Mouse (Mus musculus): ENCODE data around the gene Stam. TPM values are rescaled to one million over a fixed set of nuclear protein-coding genes. Genes with fewer than 3 reads are reported as not detected.
"Not testable (repeated sequence)": the region's sequence is repeated elsewhere in the genome, so short reads cannot be mapped to it uniquely, and the experiment has no call there.

Gene Stam
- polyA plus RNA-seq, 1 experiment from 2014 or later: 125 TPM

- Histone ChIP-seq H3K9ac (no peak overlapping the region), H3K4me2 (no peak overlapping the region), H3K27me3 (no peaks in the 10 kb centered on the region), H3K27ac (replicated peaks) (no peak overlapping the region), H3K4me1 (replicated peaks) (no peaks in the 10 kb centered on the region), H3K9me3 (no peaks in the 10 kb centered on the region), H3K4me3 (no peak overlapping the region), H3K36me3 (no peaks in the 10 kb centered on the region)
- WGBS: 77% methylated on average over 2 of the region's 2 CpGs
- ATAC-seq (ENCODE audit: low FRiP score, low read depth): no peak
Measured at GRCm38 (mm10) chr2:14065704-14066650, 7.9 kb upstream of the Stam start.

- H3K4me2 ChIP-seq: no peak overlapping the region
- no peak overlapping the region for H3K27ac ChIP-seq (replicated peaks)
- H3K4me3 ChIP-seq: no peak overlapping the region
- H3K9me3 ChIP-seq: no peaks in the 10 kb centered on the region
- WGBS: 96% methylated on average over 2 of the region's 2 CpGs
- no peak for ATAC-seq (ENCODE audit: low FRiP score, low read depth)
- H3K27me3 ChIP-seq: no peaks in the 10 kb centered on the region
- no peak overlapping the region for H3K9ac ChIP-seq
- H3K36me3 ChIP-seq: no peaks in the 10 kb centered on the region
- peaks cover 5% of the 10 kb centered on the region; the same call in 1 of the 2 replicates for H3K4me1 ChIP-seq (replicated peaks)
Measured at GRCm38 (mm10) chr2:14069027-14069426, 4.9 kb upstream of the Stam start.

GRCm38 (mm10) chr2:14070466-14070865 is 3.4 kb upstream of the Stam start:
- ATAC-seq (ENCODE audit: low FRiP score, low read depth): no peak
- 84% methylated on average over 8 of the region's 8 CpGs for WGBS
- no peak overlapping the region for H3K9ac ChIP-seq

GRCm38 (mm10) chr2:14073008-14073361 is 913 bp upstream of the Stam start:
- no peak for ATAC-seq (ENCODE audit: low FRiP score, low read depth)

More at GRCm38 (mm10) chr2:14070466-14070865, 3.4 kb upstream of the Stam start:
- Histone ChIP-seq H3K9me3 (no peaks in the 10 kb centered on the region), H3K4me2 (no peak overlapping the region), H3K4me3 (no peak overlapping the region), H3K27me3 (no peaks in the 10 kb centered on the region), H3K27ac (replicated peaks) (no peak overlapping the region), H3K36me3 (no peaks in the 10 kb centered on the region), H3K4me1 (replicated peaks) (peaks cover 13% of the 10 kb centered on the region)

GRCm38 (mm10) chr2:14074221-14074901 is 463 bp downstream of the Stam start:
- H3K27me3 ChIP-seq: no peaks in the 10 kb centered on the region
- H3K9ac ChIP-seq: peak overlapping the region; percentile 96
- H3K4me3 ChIP-seq: peak overlapping the region; percentile 70
- under 1% methylated on average over 38 of the region's 38 CpGs for WGBS
- H3K4me2 ChIP-seq: peak overlapping the region; percentile 57
- peak overlapping the region; percentile 99 for H3K27ac ChIP-seq (replicated peaks)
- peaks cover 22% of the 10 kb centered on the region for H3K4me1 ChIP-seq (replicated peaks)
- H3K9me3 ChIP-seq: no peaks in the 10 kb centered on the region
- H3K36me3 ChIP-seq: no peaks in the 10 kb centered on the region
- no peak; the same call in 1 of the 2 replicates for ATAC-seq (ENCODE audit: low FRiP score, low read depth)

More at GRCm38 (mm10) chr2:14073008-14073361, 913 bp upstream of the Stam start:
- Histone ChIP-seq H3K36me3 (no peaks in the 10 kb centered on the region), H3K9ac (peak overlapping the region; percentile 96), H3K4me2 (peak overlapping the region; percentile 57), H3K4me3 (peak overlapping the region; percentile 70), H3K4me1 (replicated peaks) (peaks cover 22% of the 10 kb centered on the region), H3K9me3 (no peaks in the 10 kb centered on the region), H3K27ac (replicated peaks) (peak overlapping the region; percentile 99), H3K27me3 (no peaks in the 10 kb centered on the region)
- 23% methylated on average over 8 of the region's 8 CpGs for WGBS

- not testable (repeated sequence) for H3K9ac ChIP-seq; H3K27ac ChIP-seq (replicated peaks); ATAC-seq (ENCODE audit: low FRiP score, low read depth); H3K36me3 ChIP-seq; H3K4me2 ChIP-seq; H3K27me3 ChIP-seq; H3K4me3 ChIP-seq; H3K9me3 ChIP-seq
- 94% methylated on average over 9 of the region's 9 CpGs for WGBS
- peaks cover 18% of the 10 kb centered on the region for H3K4me1 ChIP-seq (replicated peaks)
Measured at GRCm38 (mm10) chr2:14078527-14078926, 4.6 kb downstream of the Stam start.

GRCm38 (mm10) chr2:14100533-14100932 is 26.6 kb downstream of the Stam start:
- H3K4me2 ChIP-seq: no peak overlapping the region

GRCm38 (mm10) chr2:14102603-14103002 is 28.7 kb downstream of the Stam start:
- no peak overlapping the region for H3K27ac ChIP-seq (replicated peaks)
- ATAC-seq (ENCODE audit: low FRiP score, low read depth): no peak
- no peaks in the 10 kb centered on the region for H3K4me1 ChIP-seq (replicated peaks)
- H3K9me3 ChIP-seq: no peaks in the 10 kb centered on the region
- H3K9ac ChIP-seq: no peak overlapping the region
- no peak overlapping the region for H3K4me3 ChIP-seq
- peaks cover 5% of the 10 kb centered on the region; the same call in 1 of the 2 replicates for H3K36me3 ChIP-seq
- H3K4me2 ChIP-seq: no peak overlapping the region
- 88% methylated on average over 2 of the region's 2 CpGs for WGBS
- H3K27me3 ChIP-seq: no peaks in the 10 kb centered on the region

More at GRCm38 (mm10) chr2:14100533-14100932, 26.6 kb downstream of the Stam start:
- Histone ChIP-seq H3K36me3 (peaks cover 11% of the 10 kb centered on the region; the same call in 1 of the 2 replicates), H3K4me1 (replicated peaks) (no peaks in the 10 kb centered on the region), H3K9me3 (no peaks in the 10 kb centered on the region), H3K9ac (no peak overlapping the region), H3K4me3 (no peak overlapping the region), H3K27ac (replicated peaks) (no peak overlapping the region), H3K27me3 (no peaks in the 10 kb centered on the region)
- no peak for ATAC-seq (ENCODE audit: low FRiP score, low read depth)

GRCm38 (mm10) chr2:14103924-14104323 is 30.0 kb downstream of the Stam start:
- H3K9me3 ChIP-seq: no peaks in the 10 kb centered on the region
- WGBS: 88% methylated on average over 1 of the region's 1 CpGs
- H3K4me1 ChIP-seq (replicated peaks): no peaks in the 10 kb centered on the region
- H3K4me3 ChIP-seq: no peak overlapping the region
- no peak overlapping the region for H3K9ac ChIP-seq
- H3K36me3 ChIP-seq: peaks cover 5% of the 10 kb centered on the region; the same call in 1 of the 2 replicates
- ATAC-seq (ENCODE audit: low FRiP score, low read depth): no peak
- no peak overlapping the region for H3K27ac ChIP-seq (replicated peaks)
- no peak overlapping the region for H3K4me2 ChIP-seq
- no peaks in the 10 kb centered on the region for H3K27me3 ChIP-seq

- 89% methylated on average over 3 of the region's 3 CpGs for WGBS
- Histone ChIP-seq H3K4me3 (no peak overlapping the region), H3K36me3 (peaks cover 5% of the 10 kb centered on the region; the same call in 1 of the 2 replicates), H3K27ac (replicated peaks) (no peak overlapping the region), H3K9me3 (no peaks in the 10 kb centered on the region), H3K4me2 (no peak overlapping the region), H3K9ac (no peak overlapping the region), H3K27me3 (no peaks in the 10 kb centered on the region), H3K4me1 (replicated peaks) (no peaks in the 10 kb centered on the region)
- ATAC-seq (ENCODE audit: low FRiP score, low read depth): no peak
Measured at GRCm38 (mm10) chr2:14107673-14108072, 33.8 kb downstream of the Stam start.

GRCm38 (mm10) chr2:14126387-14126786 is 52.5 kb downstream of the Stam start:
- Histone ChIP-seq H3K27me3 (no peaks in the 10 kb centered on the region), H3K9me3 (no peaks in the 10 kb centered on the region), H3K4me2 (no peak overlapping the region), H3K36me3 (peaks cover 18% of the 10 kb centered on the region), H3K9ac (no peak overlapping the region), H3K4me1 (replicated peaks) (no peaks in the 10 kb centered on the region), H3K27ac (replicated peaks) (no peak overlapping the region), H3K4me3 (no peak overlapping the region)
- WGBS: 89% methylated on average over 6 of the region's 6 CpGs
- ATAC-seq (ENCODE audit: low FRiP score, low read depth): no peak

- Histone ChIP-seq H3K36me3 (peaks cover 21% of the 10 kb centered on the region), H3K27ac (replicated peaks) (no peak overlapping the region), H3K9ac (no peak overlapping the region), H3K27me3 (no peaks in the 10 kb centered on the region), H3K9me3 (no peaks in the 10 kb centered on the region), H3K4me1 (replicated peaks) (no peaks in the 10 kb centered on the region), H3K4me2 (no peak overlapping the region), H3K4me3 (no peak overlapping the region)
- ATAC-seq (ENCODE audit: low FRiP score, low read depth): no peak
- WGBS: 58% methylated on average over 3 of the region's 3 CpGs
Measured at GRCm38 (mm10) chr2:14127629-14128028, 53.7 kb downstream of the Stam start.

Measured in hindbrain, embryonic 15.5 days (tissue).